Mouse (Mus musculus) embryo, embryonic 11 days (tissue): ENCODE measurements at regions not wholly inside any gene's neighbourhood (a gene's known extent, or its start where the extent isn't known, plus 50 kb on each side); places are given as distances from the start of the nearest gene placed in this dataset.
"Not testable (repeated sequence)": the region's sequence is repeated elsewhere in the genome, so short reads cannot be mapped to it uniquely, and the experiment has no call there.

Experiments used
- DNase-seq: peaks from one replicate; pipeline ENCODE4 v3.0.0-alpha.2; 2015

DNA sequence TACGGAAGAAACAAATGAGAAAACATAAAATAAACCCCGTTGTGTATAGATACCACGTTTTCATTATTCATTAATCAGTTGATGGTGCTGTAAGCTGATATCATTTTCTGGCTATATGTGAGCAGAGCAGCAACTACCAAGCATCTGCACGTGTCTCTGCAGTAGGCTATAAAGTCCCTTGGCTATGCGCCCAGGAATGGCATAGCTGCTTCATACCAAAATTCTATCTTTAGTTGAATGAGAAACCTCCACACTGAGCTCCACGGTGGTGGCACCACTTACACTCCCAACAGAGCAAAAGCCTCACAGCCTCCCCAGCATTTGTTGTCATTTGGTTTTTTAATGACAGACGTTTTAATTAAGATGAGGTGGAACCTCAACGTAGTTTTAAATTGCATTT lies 944.4 kb downstream of the Ttll7 start:
- no peak for DNase-seq

DNA sequence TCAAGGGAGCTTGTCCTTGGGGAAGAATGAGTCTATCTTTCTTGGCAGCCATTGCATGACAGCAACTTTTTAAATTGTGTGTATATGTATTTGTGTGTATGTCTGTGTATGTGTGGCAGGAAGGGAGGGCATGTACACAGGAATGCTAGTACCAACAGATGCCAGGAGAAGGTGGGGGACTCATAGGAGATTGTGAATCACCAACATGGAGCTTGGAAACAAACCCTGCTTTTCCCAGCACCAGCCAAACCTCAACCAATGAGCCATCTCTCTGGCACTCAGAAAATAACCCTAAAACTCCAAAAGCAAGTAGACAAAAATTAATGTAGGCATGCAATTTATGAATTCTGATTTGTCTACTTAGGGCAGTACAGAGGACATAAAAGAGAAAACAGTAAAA lies 942.9 kb downstream of the Ttll7 start:
- no peak for DNase-seq

DNA sequence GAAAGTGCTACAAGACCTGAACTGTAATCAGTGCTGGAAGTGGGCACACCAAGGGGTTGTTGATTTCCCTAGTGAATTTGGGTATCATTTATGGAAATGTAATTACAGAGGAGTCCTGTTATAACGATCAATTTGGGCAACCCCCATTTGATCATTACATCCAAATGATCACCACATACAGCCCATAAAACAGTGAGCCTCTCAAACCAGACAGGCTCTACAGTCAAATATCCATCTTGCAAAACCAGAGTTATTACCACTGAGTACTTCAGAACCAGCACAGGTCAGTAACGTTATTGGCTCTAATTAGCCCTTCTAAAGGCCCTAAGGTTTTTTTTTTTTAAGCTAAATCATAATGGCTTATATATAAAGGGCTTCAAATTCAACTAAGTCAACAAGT lies 934.4 kb downstream of the Ttll7 start:
- no peak for DNase-seq

DNA sequence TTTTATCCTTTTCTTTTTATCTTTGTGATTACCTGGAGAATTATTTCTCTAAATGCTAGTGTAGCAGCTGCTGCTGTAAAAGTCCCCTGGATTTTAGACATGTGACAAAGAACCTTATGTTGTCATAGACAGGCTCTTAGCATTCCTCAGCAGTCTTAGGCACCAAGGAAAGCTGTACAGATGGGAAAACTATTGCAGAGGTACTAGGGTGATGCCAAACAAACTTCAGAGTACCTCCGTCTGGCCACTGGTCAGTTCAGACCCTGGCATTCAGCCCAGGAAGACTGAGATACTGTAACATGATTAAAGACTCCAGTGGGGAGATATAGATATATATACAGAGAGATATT lies 898.6 kb downstream of the Ttll7 start:
- DNase-seq, result no peak

DNA sequence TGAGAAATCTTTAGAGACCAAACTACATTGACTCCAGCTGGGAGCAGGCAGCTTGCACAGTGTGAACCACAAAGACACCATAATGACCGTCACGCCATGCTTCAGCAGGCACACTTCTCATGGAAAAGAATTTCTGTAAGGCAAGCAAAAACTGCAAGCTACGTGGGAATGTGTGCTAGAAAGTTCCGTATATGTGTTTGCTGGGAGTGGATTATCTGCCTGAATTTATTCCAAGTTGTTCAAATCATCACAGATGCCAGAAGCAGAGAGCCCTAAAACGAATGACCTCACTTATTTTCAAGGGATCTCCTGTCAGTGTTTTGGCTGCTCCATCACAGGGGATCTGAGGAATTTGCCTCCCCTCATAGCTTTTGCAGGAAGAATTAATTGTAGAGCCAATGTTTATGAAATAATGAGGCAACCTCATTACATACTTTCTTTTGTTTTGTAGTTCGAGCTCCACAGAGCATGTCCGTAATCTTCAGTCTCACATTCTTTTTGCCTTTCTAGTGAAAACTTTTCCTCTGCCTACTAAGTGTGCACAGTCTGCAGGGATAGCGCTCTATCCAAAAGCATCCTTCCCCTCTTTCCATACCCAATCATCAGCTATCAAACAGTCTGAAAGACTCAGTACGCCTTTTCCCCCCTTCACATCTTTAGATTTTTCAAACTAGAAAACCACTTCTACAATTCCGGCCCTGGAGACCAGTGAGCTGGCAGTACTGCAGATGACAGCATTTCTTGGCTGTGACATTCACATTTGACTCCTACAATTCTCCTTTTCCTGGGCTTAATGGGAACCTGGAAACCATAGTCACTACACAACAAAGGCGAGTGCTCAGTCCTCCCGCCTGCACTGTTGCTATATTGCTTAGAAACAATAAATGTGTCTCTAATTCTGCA lies 898.0 kb downstream of the Ttll7 start:
- peak; percentile 17 for DNase-seq

DNA sequence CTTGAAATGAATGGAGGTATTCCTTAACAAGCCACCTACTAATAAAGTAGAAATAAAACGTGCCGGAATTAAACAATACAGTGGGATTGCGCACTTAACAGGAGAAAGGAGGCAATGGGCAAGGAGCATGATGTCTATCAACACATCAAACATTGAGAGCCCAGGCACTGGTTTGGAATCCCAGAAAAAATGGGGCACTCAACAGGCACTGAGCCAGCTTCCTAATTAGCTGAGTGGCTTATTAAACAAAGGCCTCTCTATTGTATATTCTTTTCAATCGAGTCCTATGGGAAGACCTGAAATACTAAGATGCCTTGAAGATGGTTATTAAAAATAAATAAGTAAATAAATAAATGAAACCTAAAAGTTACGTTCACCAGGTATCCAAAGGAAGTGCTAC lies 897.3 kb downstream of the Ttll7 start:
- DNase-seq, result no peak

DNA sequence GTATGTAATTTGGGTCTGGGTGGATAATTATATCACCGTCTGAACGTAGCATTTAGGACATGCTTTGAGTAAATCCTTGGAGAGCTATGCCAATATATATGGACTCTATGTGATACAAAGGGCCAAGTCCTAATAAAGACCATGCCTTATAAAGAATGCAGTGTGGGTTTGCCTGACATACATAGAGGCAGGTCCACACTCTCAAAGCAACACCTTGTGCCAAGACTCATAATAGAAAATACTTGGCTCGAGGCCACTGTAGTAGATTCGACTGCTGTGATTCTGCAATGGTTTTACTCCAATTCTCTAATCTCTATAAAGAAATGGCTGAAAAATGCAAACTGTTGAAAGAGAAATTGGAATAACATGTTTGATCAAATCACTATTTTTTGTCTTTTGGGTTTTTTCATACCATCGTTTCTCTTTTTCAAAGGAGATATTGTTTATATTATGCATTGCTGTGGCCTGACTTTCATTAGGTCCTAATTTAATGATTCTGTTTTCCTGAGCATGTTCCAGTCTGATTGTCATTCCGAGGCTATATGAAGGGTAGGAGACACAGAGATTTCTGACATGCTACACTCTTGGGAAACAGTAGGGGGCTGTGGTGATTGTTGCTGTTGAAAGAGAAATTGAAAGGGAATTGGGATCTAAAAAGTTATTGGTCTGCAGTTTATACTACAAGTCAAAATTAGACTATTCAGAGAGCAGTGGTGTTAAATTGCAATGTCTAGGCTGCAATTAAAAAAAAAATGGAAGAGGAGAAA lies 884.7 kb downstream of the Ttll7 start:
- DNase-seq, result no peak

DNA sequence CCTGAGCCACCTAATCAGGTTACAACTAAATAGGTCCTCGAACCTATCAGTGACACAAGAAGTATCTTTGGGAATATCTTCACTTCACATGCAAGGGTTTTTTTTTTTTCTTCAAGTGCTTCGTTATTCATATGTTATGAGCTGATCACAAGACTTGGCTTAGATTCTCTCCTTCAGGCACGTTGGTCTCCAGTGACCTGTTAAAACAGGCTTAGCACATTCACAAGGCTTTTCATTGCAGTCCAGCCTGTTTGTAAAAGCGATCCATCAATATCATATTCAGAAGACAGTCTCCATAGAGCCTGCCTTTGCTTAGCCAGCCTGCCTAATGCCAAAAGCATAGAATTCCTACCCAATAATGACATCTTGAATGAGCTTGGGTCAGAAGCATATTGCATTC lies 864.2 kb downstream of the Ttll7 start:
- DNase-seq, result no peak

DNA sequence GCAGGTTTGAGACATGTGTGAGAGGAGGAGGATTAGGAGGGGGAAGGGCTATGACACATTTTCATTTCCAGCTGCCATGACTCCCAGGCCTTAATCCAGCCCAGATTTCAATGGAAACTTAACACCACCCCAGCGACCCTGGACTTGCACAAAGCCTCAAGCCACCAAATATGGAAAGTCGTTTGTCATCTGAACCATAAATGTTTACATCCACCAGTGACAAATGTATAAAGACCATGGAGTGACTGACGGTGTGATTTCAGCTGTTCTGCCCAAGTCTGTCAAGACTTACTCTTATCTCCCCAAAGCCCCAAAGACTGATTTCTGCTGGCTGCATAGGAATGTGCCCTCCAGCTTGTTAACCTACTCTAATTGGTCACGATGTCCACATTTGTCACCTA lies 855.2 kb downstream of the Ttll7 start:
- peak; percentile 77 for DNase-seq

DNA sequence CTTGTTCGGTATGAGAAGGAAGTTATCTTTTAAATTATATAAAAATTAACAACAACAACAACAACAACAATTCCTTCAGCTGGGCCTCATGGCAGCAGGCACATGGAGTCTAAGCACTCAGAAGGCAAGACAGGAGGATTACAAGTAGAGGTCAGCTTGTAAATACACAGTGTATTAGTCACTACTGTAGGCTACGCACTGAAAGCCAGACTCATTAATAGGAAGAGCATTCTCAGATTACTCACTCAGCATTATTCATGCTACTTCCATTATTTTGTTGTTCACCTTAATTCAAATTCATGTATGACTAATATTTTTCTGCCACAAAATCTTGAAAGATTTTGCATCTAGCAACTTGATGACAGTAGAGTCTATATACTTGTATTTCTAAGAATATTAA lies 831.6 kb downstream of the Ttll7 start:
- no peak for DNase-seq

DNA sequence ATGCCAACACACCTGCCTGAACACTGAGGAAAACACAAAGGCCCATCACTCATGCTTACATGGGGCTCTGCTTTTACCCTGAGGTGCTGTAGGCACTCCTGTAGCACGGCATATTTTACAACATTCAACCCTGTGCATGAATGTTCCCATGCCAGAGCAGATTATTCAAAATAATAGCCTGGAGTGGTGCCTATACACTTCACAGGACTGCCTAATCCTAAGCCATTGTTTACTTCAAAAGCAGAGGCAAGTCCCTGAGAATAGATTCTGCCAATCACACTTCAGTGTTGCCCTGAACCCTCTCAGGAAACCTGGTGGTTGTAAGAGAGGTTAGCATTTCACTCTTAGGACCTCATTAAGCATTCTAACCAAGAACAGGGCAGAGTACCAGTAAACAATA lies 828.1 kb downstream of the Ttll7 start:
- peak; percentile 8 for DNase-seq

DNA sequence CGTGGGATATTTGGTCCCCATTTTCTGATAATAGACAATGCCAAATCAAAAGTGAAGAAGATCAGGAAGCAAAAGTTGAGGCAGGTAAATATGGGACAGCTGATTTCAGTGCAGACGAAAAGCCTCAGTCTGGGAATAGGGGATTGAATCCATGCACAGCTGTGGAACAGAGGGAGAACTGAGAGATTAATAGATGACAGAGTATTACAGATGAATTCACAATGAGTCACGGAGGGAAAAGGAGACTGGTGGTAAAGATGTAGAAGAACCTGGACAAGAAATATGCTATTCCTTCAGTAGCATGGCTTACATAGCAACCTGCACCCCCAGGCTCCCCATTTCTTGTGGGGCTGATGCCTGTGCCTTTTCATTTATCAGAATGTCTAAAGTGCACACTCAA lies 810.4 kb downstream of the Ttll7 start:
- DNase-seq, result no peak

DNA sequence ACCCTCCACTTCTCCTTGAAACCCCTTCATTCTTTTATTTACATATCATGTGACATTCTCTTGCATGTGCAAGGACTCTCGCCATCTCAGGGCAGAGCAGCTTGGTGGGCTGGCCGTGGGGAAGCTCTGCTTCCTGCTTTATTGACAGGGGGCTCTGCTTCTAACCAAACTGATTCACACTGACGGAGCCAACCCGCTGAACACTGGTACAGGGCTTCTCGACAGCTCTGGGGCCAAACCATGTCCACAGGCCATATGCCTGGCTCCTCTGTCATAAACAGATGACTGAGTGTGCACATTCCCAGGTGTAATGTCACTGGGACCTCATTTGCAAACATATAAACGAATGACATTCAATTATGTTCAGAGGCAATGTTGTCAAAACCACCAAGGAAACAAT lies 800.7 kb downstream of the Ttll7 start:
- peak; percentile 23 for DNase-seq

DNA sequence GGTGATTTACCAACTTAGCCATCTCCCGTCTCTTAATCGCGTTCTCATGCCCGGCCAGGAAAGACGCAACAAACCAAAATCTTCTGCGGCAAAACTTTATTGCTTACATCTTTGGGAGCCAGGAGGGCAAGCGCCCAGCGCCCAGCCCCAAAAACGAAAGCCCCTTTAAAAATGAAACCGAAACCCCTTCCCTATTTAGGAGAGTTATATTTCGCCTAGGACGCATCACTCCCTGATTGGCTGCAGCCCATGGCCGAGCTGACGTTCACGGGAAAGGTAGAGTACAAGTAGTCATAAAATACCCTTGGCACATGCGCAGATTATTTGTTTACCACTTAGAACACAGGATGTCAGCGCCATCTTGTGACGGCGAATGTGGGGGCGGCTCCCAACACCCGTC lies 783.3 kb downstream of the Ttll7 start:
- DNase-seq, result not testable (repeated sequence)

DNA sequence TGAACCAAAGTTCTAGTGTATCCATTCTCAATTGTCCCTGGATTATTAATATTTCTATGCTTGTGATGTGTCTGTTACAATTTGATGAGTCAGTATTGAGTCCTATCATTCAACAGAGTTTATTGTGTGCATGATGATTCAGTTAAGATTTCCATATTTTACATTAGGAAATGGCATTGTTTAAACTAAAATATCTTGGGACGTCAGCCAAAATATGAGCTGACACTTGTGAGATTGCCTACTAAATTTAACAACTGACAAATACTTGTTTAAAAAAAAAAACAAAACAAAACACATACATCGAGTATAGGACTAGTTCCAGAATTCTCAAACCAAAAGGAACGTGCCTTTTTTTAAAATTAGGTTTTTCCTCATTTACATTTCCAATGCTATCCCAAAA lies 779.0 kb downstream of the Ttll7 start:
- DNase-seq, result no peak

DNA sequence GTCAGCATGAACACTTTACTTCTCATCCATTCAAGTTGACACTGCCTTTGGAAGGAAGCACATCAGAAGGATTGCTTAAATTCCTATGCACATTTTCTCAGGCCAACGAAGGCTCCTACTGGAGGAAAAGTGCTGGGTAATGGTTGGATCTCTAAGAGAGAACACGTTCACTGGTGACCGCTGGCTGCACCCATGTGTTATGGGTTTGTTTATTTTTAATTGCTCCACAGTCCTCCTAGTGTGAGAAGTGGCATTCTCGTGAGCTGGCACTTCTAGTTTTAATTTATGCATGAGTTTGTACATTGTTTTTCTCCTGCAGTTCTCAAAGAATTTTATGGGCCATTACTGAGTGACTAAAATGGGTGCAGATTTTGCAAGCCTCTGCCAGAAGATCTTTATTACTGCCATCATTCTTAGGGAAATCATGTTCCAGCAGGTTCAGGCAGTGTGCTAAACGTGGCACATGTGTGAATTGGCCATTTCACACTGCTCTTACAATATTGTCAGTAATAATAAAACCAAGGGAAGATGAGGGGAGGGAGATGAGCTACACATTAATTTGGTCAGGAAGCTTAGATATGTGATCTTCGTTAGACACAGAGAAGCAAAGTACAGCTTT lies 731.6 kb downstream of the Ttll7 start:
- no peak for DNase-seq

DNA sequence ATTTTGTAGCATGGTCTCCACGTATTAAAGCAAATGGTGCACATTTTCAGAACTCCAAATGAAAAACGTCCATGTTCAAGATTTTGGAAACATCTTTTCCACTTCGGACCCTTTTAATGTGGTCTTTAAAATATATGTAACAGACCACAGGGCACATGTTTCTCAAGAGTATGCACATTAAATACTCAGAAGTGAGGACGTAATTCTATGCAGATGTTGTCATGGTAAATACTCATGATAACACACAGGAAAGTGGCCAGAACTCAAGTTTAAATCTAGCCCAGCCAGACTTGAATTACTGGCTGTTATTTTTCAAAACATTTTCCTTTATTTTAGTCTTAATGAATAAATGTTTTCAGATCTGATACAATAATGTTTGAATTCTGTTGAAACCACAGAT lies 719.7 kb downstream of the Ttll7 start:
- no peak for DNase-seq

DNA sequence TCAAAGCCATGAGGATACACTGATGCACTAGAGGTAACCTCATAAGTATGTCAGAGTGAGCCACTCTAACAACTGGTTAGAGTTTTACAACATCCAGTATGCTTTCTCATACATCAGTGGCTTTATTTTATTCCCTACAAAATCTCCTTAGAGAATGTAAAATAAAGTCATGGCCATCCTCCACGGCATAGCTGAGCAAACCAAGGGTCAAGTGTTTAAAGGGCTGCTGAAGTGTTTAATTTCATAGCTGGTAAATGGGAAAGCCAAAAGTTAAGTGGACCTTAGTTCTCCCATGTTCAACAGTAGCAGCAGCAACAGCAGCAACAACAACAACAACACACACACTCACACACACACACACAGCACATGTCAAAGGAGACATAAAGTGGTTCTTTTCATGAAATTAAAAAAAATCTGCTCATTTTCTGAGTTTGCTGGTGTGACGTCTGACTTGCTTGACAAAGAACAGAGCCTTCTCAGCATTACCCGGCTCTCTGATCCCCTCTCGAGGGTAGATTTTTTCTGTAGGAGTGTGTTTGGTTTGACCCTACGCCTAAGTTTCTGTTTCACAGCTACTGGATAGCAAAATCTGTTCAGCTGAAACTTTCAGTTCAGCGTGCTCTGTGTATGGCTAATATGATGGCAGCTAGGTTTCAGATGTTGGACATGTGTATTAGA lies 693.3 kb downstream of the Ttll7 start:
- peak; percentile 15 for DNase-seq

DNA sequence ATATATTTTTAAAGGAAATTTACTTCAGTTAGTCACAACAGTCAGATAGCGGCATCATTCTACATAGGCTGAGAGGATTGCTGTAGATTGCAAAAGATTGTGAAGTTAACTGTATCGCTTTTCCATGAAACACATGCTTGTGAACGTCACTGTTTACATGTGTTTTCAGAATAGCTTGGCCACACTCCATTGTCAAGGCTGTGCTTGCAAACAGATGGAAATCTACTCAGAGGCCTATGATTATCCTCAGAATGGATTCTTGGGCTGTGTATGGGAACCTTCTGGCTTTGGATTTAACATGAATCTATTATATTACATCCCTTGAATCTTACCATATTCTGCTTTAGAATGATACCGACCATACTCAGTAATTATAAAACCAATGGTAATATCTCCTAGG lies 690.1 kb downstream of the Ttll7 start:
- no peak for DNase-seq

DNA sequence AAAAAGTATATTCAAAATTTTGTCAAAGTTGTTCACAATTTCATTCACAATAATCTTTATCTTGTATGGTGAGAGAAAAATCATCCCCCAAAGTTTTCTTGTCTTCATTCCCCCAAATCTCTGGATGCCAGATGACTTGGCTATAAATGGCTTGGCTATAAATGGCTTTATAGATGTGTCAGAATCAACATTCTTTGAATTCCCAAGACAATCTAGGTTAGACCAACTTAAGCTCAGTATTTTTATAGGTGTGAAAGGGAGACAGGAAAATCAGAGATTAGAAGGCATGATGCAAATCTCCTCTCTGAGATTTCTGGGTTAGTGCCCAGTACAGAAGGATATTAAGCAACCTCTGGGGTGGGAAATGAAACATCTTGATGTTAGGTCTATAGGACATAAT lies 685.4 kb downstream of the Ttll7 start:
- DNase-seq, result no peak

DNA sequence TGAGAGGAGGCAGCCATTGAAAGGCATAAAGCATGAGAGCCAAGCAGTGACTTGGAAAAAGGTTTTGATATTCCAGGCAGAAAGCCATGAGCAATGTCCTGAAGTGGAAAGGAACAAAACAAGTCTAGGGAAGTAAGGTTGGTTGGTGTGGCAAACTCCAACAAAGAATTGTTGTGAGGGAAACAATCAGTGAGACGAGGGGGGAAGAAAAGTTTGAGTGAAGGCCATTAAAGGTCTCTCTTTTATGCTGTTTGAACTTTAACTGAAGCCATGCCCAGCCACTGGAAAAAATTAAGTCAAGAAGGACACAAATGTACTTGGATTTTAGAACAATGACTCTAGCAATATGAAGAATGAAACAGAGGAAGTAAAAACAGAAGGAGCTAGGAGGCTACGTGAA lies 680.0 kb downstream of the Ttll7 start:
- no peak for DNase-seq

DNA sequence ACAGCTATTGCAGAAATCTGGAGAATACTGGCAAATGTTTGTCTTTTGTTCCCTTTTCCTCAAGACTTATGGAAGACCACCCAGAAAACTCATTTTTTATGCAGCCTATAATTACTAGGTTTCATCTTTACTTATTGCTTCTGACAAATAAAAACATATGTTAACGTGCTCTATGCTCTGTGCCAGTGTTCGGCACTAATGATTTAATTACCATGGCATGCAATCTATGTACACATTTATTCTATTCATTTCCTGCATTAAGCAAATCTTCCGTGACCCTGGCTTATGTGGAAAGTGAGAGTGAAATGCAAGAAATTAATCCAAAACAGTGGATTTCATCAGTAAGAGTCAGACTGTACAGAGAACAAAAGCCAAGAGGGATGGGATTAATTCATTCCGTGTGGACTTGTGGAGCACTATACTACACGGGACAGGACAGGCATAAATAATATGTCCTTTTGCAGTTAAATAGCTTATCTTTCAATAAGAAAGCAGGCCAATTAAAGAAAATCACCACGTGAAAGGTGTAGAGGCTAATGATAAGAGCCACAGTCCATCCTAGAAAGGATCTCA lies 679.5 kb downstream of the Ttll7 start:
- DNase-seq, result no peak
